Mouse (Mus musculus): ENCODE measurements around the gene Pxk.
"Not testable (repeated sequence)": the region's sequence is repeated elsewhere in the genome, so short reads cannot be mapped to it uniquely, and the experiment has no call there.

Pxk gene

GRCm38 (mm10) chr14:8102676-8103075 is 4.7 kb downstream of the Pxk start:
- in situ Hi-C loops (cut with MboI), result no loop called here

GRCm38 (mm10) chr14:8108047-8108446 is 10.0 kb downstream of the Pxk start:
- in situ Hi-C loops (cut with MboI), result no loop called here

- in situ Hi-C loops (cut with MboI), result no loop called here
These were observed 11.0 kb downstream of the Pxk start for GRCm38 (mm10) chr14:8108976-8109375.

GRCm38 (mm10) chr14:8111545-8111944 is 13.5 kb downstream of the Pxk start:
- in situ Hi-C loops (cut with MboI), result no loop called here

- in situ Hi-C loops (cut with MboI), result no loop called here
These were observed 14.0 kb downstream of the Pxk start for GRCm38 (mm10) chr14:8112036-8112435.

GRCm38 (mm10) chr14:8113616-8114015 is 15.6 kb downstream of the Pxk start:
- in situ Hi-C loops (cut with MboI), result no loop called here

- in situ Hi-C loops (cut with MboI), result no loop called here
These were observed 16.3 kb downstream of the Pxk start for GRCm38 (mm10) chr14:8114306-8114705.

GRCm38 (mm10) chr14:8114756-8115155 is 16.7 kb downstream of the Pxk start:
- in situ Hi-C loops (cut with MboI), result no loop called here

GRCm38 (mm10) chr14:8115772-8116171 is 17.8 kb downstream of the Pxk start:
- in situ Hi-C loops (cut with MboI), result no loop called here

GRCm38 (mm10) chr14:8117371-8117770 is 19.4 kb downstream of the Pxk start:
- in situ Hi-C loops (cut with MboI), result no loop called here

GRCm38 (mm10) chr14:8119454-8119853 is 21.4 kb downstream of the Pxk start:
- in situ Hi-C loops (cut with MboI), result no loop called here

GRCm38 (mm10) chr14:8119904-8120303 is 21.9 kb downstream of the Pxk start:
- in situ Hi-C loops (cut with MboI), result no loop called here

- in situ Hi-C loops (cut with MboI), result no loop called here
These were observed 25.1 kb downstream of the Pxk start for GRCm38 (mm10) chr14:8123141-8123540.

- in situ Hi-C loops (cut with MboI), result not testable (repeated sequence)
These were observed 25.6 kb downstream of the Pxk start for GRCm38 (mm10) chr14:8123611-8124010.

- in situ Hi-C loops (cut with MboI), result no loop called here
These were observed 26.3 kb downstream of the Pxk start for GRCm38 (mm10) chr14:8124046-8124881.

GRCm38 (mm10) chr14:8127971-8128370 is 30.0 kb downstream of the Pxk start:
- in situ Hi-C loops (cut with MboI), result no loop called here

GRCm38 (mm10) chr14:8132789-8133188 is 34.8 kb downstream of the Pxk start:
- in situ Hi-C loops (cut with MboI), result no loop called here

- in situ Hi-C loops (cut with MboI), result no loop called here
These were observed 36.2 kb downstream of the Pxk start for GRCm38 (mm10) chr14:8134234-8134633.

GRCm38 (mm10) chr14:8135130-8135529 is 37.1 kb downstream of the Pxk start:
- in situ Hi-C loops (cut with MboI), result no loop called here

GRCm38 (mm10) chr14:8139724-8140710 is 42.0 kb downstream of the Pxk start:
- in situ Hi-C loops (cut with MboI), result no loop called here

- in situ Hi-C loops (cut with MboI), result no loop called here
These were observed 43.1 kb downstream of the Pxk start for GRCm38 (mm10) chr14:8141131-8141530.

Measured in mature B cell (primary cell).